Mouse (Mus musculus) hindlimb bud, embryonic 11.5 days (tissue): ENCODE data around the gene Gm12830.

Source experiments
- DNase-seq: peaks from one replicate; pipeline ENCODE4 v3.0.0-alpha.2; 2012; ENCODE audit warnings: low read depth, low spot score; ENCODE audit errors: extremely low spot score

Gm12830 gene

GRCm38 (mm10) chr4:114843097-114843721, 21.7 kb downstream of the Gm12830 start:
- no peak for DNase-seq

DNA sequence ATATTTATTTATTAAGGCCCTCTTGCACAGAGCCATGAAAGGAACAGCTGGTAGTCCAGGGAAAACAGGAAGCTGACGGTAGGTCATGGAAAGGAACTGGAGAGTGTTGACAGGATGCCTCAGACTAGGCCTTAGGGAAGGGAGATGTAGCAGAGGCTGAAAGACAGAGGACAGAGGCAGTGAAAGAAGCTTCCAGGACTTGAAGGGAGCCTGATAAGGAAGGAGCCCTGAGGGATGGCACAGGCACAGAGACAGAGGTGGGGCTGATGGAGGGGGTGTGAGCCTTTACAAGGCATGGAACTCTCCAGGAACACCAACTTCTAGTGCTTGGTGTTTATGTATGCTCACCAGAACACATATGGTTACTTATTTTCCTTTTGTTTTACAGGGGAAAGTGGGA, 23.1 kb downstream of the Gm12830 start:
- DNase-seq = no peak

DNA sequence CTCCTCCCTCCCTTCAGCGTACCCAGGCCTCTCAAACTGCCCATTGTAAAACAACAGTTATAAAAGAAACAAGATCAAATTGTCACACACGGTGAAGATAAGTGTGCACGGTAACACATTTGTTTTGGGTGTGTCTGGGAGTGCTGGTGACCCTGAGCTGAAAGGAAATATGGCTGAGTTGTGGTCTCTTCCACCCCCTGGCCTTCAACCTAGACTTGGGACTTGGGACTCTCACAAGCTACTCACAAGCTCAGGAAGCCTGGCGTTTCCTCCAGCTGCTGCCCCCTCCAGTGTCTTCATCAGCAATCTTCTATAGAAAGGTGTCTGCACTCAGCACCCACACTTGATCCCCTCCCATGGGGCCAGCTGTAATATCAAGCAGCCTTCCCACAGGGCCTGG, 24.1 kb downstream of the Gm12830 start:
- DNase-seq = no peak

DNA sequence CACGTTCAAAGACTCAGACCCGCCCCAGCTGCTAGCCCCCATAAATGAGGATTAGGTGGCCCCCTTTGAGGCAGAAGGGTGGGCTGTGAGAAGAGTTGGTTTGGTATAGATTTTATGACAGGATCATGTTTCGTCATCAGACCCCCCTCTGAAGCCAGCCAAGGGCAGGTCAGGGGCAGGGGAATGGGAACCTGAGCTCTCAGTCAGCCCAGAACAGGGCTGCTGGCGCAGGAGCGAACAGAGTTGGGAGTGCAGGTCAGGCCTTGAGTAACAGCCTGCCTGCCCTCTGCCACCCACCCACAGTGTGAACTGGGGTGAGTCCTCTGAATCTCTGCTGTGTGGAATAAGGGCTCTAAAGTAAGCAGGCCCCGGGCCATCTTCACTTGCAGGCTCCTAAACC, 25.2 kb downstream of the Gm12830 start:
- no peak for DNase-seq

- DNase-seq = no peak
Observed at GRCm38 (mm10) chr4:114853968-114854367, 32.4 kb downstream of the Gm12830 start.

DNA sequence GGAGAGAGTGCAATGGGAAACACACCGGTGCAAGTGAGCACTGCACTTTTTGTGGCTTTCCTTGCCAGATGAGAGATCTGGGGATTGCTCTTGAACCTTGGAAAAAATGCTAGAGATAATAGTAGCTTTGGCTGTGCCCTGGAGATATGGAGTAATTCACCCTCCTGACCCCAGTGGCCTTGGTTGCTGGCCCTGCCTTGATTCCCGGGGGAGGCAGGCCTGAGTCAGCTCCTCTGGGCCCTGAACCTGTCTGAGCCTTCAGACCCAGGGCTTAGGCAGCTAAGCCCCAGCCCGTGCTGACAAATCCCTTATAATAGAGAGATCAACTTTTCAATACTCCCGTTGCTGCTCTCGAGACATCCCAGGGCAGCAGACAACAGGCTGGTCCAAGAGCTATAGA, 36.9 kb downstream of the Gm12830 start:
- no peak for DNase-seq

DNA sequence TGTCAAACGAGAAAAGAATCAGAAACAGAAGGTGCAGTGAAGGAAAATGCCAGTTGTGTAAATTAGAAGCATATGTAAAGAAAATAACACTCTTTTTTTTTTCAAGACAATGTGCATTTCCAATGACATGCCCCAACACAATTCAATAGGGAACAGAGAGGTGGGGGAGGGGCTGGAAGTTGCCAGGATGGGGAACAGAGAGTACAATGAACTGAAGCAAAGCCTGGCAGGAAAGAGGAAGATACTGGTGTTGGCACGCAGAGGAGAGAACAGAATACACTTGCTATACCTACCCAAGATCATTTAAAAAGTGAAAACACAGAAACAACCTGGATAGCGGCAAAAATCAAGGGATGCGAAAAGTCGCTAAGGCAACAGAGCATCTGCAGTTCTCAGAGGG, 41.6 kb downstream of the Gm12830 start:
- no peak for DNase-seq

- DNase-seq = no peak
Observed at GRCm38 (mm10) chr4:114869765-114870490, 48.4 kb downstream of the Gm12830 start.

GRCm38 (mm10) chr4:114876441-114876972, 55.0 kb downstream of the Gm12830 start:
- DNase-seq = no peak

GRCm38 (mm10) chr4:114882232-114882631, 60.7 kb downstream of the Gm12830 start:
- no peak for DNase-seq

DNA sequence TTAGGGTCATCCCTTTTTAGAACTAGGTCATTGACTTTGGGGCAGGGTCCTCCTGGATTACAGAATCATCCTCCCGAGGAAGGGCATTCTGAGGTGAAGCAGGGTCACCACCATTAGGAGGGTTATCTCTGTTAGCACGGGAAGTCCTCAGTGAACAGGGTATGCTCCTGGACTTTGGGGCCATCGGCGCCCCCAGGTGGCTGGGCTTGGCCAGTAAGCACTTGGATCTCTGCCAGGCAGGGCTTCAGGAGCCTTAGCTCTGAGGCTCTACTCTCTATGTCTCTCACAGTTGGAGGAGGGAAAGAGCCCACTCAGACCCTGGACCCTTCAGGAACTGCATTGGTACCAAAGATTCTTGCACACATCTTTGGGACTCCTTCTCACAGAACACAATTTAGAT, 76.3 kb downstream of the Gm12830 start:
- no peak for DNase-seq

DNA sequence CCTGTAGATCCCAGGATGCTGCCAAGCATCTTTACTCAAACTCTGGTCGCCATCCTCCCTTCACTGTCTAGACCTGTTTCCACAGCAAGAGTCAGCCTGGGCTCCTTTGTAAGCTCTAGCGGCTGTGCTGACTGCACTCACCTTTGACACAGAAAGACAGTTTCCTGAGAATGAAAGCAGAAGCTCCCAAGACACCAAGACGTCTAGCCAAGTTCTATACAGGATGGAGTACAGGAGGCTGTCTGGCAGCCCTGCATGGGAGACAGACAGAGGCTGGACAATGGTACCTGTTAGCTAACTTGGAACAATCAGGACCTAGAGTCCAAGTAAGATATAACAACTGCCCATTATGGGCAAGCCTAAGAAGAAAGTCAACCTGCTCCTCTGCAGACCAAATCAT, 78.4 kb downstream of the Gm12830 start:
- DNase-seq = no peak

GRCm38 (mm10) chr4:114900866-114901642, 79.5 kb downstream of the Gm12830 start:
- DNase-seq = no peak

DNA sequence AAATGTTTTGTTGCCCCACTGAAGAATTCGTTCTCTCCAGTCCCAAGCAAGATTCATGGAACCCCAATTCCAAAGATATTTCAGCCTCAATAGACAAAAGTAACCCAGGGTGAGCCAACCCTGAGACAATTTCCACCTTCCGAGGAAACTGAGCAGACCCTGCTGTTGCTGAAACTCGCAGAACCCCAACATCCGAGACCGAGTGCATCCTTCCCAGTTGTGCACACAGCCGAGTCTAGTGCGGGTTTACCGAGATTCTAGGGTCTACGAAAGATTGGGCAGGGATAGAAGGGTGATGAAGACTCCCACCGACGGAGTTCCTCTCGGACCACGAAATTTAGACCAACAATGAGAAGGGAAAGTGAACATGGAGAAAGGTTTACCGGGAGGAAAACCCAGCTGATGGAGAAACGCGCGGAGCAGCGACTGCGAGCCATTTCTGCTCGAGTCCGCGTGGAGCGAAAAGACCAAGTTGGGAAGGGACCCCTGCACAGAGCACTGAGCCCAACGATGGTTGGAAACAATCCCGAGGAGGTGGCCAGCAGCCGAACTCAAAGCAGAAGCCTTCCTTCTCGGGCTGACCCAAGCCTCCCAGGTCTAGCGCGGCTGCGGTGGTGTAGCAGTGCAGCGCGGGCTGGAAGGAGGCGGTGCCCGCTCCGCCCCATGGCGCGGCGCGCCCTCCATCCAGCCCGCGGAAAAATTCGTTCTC, 80.3 kb downstream of the Gm12830 start:
- DNase-seq = no peak

- DNase-seq = no peak
Observed at GRCm38 (mm10) chr4:114902641-114903421, 81.3 kb downstream of the Gm12830 start.

- no peak for DNase-seq
Observed at GRCm38 (mm10) chr4:114903422-114903782, 81.9 kb downstream of the Gm12830 start.

DNA sequence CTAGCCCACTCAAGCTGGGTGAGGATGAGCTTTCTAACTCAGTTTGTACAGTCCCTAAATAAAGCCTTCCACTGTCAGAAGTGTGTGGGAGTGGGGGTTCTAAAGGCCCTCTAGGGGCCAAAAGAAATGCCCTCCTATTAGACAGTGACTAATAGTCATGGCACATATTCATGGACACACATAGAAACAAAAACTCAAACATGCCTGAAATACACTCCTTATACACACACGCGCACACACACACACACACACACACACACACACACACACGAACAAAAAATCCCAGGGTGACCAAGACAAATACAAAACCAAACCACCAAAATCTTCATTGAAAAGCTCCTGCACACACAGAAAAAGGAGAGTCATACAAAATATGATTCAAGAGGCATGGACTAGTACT, 84.0 kb downstream of the Gm12830 start:
- no peak for DNase-seq
